Mouse (Mus musculus): ENCODE data around the gene Gys1. TPM values are rescaled to one million over a fixed set of nuclear protein-coding genes. Genes with fewer than 3 reads are reported as not detected.
"Not testable (repeated sequence)": the region's sequence is repeated elsewhere in the genome, so short reads cannot be mapped to it uniquely, and the experiment has no call there.

Gene Gys1
- total RNA-seq, 2 experiments from 2014 or later = 13.9 to 16.5 TPM

- no peak for DNase-seq (ENCODE audit: extremely low spot score in 1 of 2, low spot score in 1 of 2)
Measured at GRCm38 (mm10) chr7:45475291-45475969, 40.8 kb downstream of the Gys1 start.

DNA sequence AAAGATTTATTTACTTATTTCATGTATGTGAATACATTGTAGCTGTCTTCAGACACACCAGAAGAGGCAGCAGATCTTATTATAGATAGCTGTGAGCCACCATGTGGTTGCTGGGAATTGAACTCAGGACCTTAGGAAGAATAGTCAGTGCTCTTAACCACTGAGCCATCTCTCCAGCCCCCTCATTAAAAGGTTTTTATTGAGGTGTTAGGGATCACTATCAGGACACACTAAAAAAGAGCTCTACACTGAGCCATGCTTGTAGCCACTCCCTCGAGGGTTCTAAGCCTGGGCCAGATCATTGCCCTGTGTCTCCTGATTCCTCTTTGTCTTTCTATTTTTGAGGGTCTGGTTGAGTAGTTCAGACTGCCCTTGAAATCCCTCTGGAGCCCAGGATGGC is 41.8 kb downstream of the Gys1 start:
- DNase-seq (ENCODE audit: extremely low spot score in 1 of 2, low spot score in 1 of 2) = no peak

GRCm38 (mm10) chr7:45477003-45477402 is 42.4 kb downstream of the Gys1 start:
- peak; percentile 26 to 53 for DNase-seq (ENCODE audit: extremely low spot score in 1 of 2, low spot score in 1 of 2)

GRCm38 (mm10) chr7:45478774-45479173 is 44.1 kb downstream of the Gys1 start:
- no peak for DNase-seq (ENCODE audit: extremely low spot score in 1 of 2, low spot score in 1 of 2)

GRCm38 (mm10) chr7:45480310-45480709 is 45.7 kb downstream of the Gys1 start:
- DNase-seq (ENCODE audit: extremely low spot score in 1 of 2, low spot score in 1 of 2) = not testable (repeated sequence)

DNA sequence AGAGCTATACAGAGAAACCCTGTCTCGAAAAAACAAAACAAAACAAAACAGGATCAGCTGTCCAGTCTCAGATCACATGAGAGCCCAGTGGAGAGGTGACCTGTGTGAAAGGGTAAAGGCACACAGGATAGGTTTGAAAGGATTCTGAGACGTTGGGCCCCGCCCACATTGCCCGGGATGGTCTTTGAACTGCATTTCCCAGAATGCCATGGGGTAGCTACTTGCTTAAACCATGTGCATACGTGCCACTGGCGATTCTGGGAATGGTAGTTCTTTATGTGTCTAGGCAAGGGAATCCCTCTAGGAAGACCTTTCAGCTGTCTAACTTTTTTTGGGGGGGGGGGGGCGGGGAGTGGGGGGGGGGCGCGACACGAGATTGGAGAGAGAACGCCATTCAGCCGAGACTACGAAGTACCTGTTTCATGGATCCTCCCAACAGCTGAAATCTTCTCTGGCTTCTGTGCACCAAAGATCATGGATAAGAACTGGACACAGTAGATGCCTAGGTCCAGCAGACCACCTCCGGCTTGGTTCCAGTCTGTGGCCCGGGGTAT is 46.8 kb downstream of the Gys1 start, which contains the start of gene Tulp2:
Tulp2 (plus strand) TSS at position 504 of the 554 bp plus-strand sequence.
- peak in 1 of 2 experiments; percentile 53 for DNase-seq (ENCODE audit: extremely low spot score in 1 of 2, low spot score in 1 of 2)

DNA sequence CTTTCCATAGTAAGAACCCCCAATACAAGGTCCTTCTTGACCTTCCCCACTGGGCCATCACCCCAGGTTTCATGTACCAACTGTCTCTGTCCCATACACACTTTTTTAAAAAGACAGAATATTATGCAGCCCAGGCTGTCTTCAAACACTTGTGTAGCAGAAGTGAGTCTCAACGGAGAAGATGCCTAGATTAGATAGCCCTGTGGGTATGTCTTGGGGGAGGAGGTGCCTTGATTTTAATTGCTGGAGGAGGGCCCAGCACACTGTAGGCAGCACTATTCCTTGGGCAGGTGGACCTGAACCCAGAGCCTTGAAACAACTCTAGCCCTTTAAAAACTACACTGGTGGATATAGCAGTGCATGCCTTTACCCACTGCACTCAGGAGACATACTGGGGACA is 47.5 kb downstream of the Gys1 start:
- DNase-seq (ENCODE audit: extremely low spot score in 1 of 2, low spot score in 1 of 2) = no peak

DNA sequence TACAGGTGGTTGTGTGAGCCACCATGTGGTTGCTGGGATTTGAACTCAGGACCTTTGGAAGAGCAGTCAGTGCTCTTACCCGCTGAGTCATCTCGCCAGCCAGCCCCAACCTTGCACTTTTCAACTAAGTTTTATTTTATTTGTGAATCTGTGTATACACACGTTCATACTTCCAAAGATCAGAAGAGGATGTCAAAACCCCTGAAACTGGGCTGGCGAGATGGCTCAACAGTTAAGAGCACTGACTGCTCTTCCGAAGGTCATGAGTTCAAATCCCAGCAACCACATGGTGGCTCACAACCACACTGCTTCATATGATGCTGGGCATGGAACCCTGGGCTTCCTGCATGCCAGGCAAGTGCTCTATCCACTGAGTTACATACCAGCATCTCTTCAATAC is 50.3 kb downstream of the Gys1 start:
- DNase-seq (ENCODE audit: extremely low spot score in 1 of 2, low spot score in 1 of 2) = not testable (repeated sequence)

- no peak for DNase-seq (ENCODE audit: extremely low spot score in 1 of 2, low spot score in 1 of 2)
Measured at GRCm38 (mm10) chr7:45486158-45486557, 51.5 kb downstream of the Gys1 start.

GRCm38 (mm10) chr7:45486761-45487415 is 52.2 kb downstream of the Gys1 start, which contains the start of gene Gm45808:
Gene Gm45808 (minus strand): TSS chr7:45486811.
- DNase-seq (ENCODE audit: extremely low spot score in 1 of 2, low spot score in 1 of 2) = no peak

GRCm38 (mm10) chr7:45487861-45488292 is 53.2 kb downstream of the Gys1 start:
- no peak for DNase-seq (ENCODE audit: extremely low spot score in 1 of 2, low spot score in 1 of 2)

DNA sequence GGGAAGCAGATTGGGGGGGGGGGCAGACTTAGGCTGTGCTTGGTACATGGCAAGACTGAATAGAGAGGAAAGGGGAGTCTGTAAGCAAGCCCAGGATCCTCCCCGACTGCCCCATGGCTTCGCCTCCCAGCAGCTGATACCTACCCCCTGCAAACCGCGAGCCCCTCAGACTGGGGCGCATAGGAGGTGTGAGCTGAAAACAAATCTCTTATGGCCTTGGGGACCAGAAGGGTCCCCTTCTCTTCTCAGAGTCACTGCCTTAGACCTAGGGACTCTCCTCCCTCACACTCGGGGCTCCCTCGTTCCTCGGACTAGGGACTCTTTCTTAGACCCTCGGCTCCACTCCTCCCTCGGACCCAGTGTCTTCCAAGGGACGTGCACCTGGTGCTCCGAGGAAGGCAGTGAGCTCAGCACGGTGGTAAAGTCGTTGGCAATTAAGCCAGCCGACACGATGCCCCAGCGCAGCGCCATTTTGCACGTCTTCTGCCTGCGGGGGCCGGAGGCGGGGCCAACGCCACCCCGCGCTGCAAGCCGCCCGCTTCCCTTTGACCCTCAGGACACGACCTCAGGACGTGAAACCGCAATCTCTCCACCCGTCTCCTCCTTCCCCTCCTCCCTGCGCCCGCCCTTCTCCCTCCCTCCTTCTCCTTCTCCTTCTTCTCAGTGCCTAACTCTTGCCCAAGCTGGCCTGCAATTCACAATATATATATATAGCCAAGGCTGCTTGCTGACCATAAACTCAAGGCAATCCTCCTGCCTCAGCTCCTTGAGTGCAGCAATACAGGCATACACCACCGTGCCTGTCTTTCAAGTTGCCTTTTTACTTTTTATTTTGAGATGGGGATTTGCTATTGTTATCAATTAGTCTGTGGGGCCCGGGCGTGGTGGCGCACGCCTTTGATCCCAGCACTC is 53.9 kb downstream of the Gys1 start, which contains the start of gene Dhdh:
Dhdh (minus strand) TSS at position 513 of the 912 bp plus-strand sequence.
- peak in 1 of 2 experiments; percentile 48 for DNase-seq (ENCODE audit: extremely low spot score in 1 of 2, low spot score in 1 of 2)

- DNase-seq (ENCODE audit: extremely low spot score in 1 of 2, low spot score in 1 of 2) = no peak
Measured at GRCm38 (mm10) chr7:45489578-45489977, 54.9 kb downstream of the Gys1 start.

DNA sequence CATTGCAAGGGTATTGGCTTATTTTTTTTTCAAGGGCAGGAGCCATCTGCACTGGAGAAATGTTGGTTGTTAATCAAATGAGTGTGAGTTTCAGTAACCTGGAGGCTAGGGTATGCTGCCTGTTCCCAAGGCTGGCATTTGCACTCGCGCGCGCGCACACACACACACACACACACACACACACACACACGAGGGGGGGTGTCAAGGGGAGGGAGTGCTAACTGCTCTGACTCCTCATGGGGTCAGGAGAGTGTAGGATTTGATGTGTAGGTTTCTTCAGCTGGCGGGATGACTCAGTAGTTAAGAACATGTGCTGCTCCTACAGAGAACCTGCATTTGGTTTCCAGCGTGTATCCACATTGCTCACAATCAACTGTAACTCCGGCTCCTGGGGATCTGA is 56.2 kb downstream of the Gys1 start:
- DNase-seq (ENCODE audit: extremely low spot score in 1 of 2, low spot score in 1 of 2) = no peak

- no peak for DNase-seq (ENCODE audit: extremely low spot score in 1 of 2, low spot score in 1 of 2)
Measured at GRCm38 (mm10) chr7:45491264-45491663, 56.6 kb downstream of the Gys1 start.

- DNase-seq (ENCODE audit: extremely low spot score in 1 of 2, low spot score in 1 of 2) = no peak
Measured at GRCm38 (mm10) chr7:45492225-45492844, 57.7 kb downstream of the Gys1 start.

DNA sequence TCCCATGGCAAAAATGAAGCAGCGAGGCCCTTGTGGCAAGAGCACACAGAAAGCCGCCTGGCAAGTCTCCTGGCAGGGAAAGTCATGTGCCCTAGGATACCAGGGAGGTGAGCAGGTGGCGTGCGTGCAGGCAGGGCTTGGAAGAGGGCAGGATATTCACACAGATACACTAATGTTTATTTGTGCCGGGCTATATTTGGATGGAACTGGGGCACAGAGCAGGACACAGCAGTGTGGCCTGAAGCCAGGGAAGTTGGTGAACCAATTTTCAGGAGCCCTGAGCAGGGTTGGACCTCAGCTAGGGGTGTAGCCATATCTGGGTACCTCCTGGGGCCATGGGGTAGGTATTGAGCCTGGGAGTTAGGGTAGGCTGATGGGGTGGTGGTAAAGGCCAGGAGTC is 58.3 kb downstream of the Gys1 start:
- no peak for DNase-seq (ENCODE audit: extremely low spot score in 1 of 2, low spot score in 1 of 2)

- no peak for DNase-seq (ENCODE audit: extremely low spot score in 1 of 2, low spot score in 1 of 2)
Measured at GRCm38 (mm10) chr7:45494548-45494947, 59.9 kb downstream of the Gys1 start.

- no peak for DNase-seq (ENCODE audit: extremely low spot score in 1 of 2, low spot score in 1 of 2)
Measured at GRCm38 (mm10) chr7:45498427-45498826, 63.8 kb downstream of the Gys1 start.

Data from layer of hippocampus, postnatal 25 days (tissue).